In the genomic region with DNA sequence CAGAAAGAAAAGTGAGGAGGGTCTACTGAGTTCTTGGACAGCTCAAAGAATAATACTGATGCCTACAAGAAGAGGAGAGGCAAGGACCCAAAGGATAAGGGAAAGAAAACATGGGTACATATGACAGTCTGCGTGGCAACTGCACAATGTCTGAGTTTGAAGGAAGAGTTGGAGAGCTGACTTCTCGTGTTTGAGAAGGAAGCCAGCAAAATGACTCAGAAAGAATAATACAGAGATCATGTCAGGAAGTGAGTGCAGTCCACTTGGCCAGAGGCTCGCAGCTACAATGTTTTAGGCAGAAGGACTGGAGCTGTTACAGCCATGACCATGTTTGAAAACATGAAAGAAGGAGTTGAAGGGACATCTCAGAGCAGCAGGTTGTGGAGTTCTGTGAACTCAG, we compare ENCODE assay signal across 13 mouse cellular contexts. TPM values are rescaled to one million over a fixed set of nuclear protein-coding genes. Genes with fewer than 3 reads are reported as not detected.
DNase-seq lines count a peak whose midpoint lies in the region; ATAC-seq and TF ChIP-seq lines count a peak whose summit lies in the region.
"Had no signal": no experiment of that assay in that cellular context is flagged by ENCODE, and none has a peak within 500 bp of the region (broad histone marks: within the 10 kb centered on the region; RNA-seq: fewer than 3 reads in every experiment).

No protein-coding gene starts in this region.

- no peaks in the 10 kb centered on the region for H3K9me3 ChIP-seq in midbrain, embryonic 10.5 days (replicated peaks)
- no peaks in the 10 kb centered on the region for H3K9me3 ChIP-seq in midbrain, postnatal 0 days (ENCODE audit: low read length)
- H3K9me3 ChIP-seq in heart, postnatal 0 days (replicated peaks; ENCODE audit: control insufficient read depth, low read length), result no peaks in the 10 kb centered on the region
- no peaks in the 10 kb centered on the region for H3K9me3 ChIP-seq in stomach, embryonic 16.5 days (replicated peaks; ENCODE audit: control insufficient read depth, low read length)

- H3K9ac ChIP-seq in midbrain, postnatal 0 days (replicated peaks; ENCODE audit: low read length, poor library complexity, severe bottlenecking), result no peak overlapping the region
- H3K9ac ChIP-seq in heart, postnatal 0 days (replicated peaks; ENCODE audit: low read depth, low read length), result no peak overlapping the region
- no peak overlapping the region for H3K9ac ChIP-seq in stomach, embryonic 16.5 days (ENCODE audit: low read length)

- H3K27ac ChIP-seq in midbrain, embryonic 10.5 days (replicated peaks), result peak overlapping the region; percentile 70
- no peak overlapping the region for H3K27ac ChIP-seq in midbrain, postnatal 0 days (ENCODE audit: low read depth, low read length)
- peak overlapping the region; percentile 61 for H3K27ac ChIP-seq in heart, postnatal 0 days (ENCODE audit: low read depth)
- H3K27ac ChIP-seq in stomach, embryonic 16.5 days (ENCODE audit: low read length), result peak overlapping the region; percentile 62

- TF ChIP-seq CTCF in midbrain, postnatal 0 days (IDR thresholded peaks at IDR 0.05), result no peak
- no peak for TF ChIP-seq CTCF in heart, postnatal 0 days (IDR thresholded peaks at IDR 0.05; ENCODE audit: low read depth)

- 86% methylated on average over 3 of the region's 3 CpGs for WGBS in midbrain, embryonic 10.5 days
- WGBS in midbrain, postnatal 0 days, result 76% methylated on average over 3 of the region's 3 CpGs
- WGBS in heart, postnatal 0 days, result 49% methylated on average over 3 of the region's 3 CpGs
- 55% methylated on average over 3 of the region's 3 CpGs for WGBS in stomach, embryonic 16.5 days

- peak; percentile 41 to 56 for DNase-seq in heart, adult 9 months (ENCODE audit: low spot score in 2 of 2)
- DNase-seq in heart, postnatal 4 days, result no peak
- no peak for DNase-seq in midbrain, embryonic 10.5 days (ENCODE audit: low spot score)
- no peak for DNase-seq in midbrain, postnatal 0 days (ENCODE audit: low spot score)
- peak; percentile 52 for DNase-seq in heart, postnatal 0 days (ENCODE audit: low spot score)
- no peak for DNase-seq in cerebellum, adult 18-20 months
- DNase-seq in ovary, postnatal 14 days (ENCODE audit: low spot score), result no peak
- DNase-seq: adrenal gland, postnatal 36 days; cerebellum, adult 8-10 months; gastrocnemius, postnatal 14 days; kidney, postnatal 36 days; lung, adult 18-20 months had no signal

- no peak overlapping the region for H3K4me2 ChIP-seq in midbrain, postnatal 0 days (ENCODE audit: low read depth, low read length, poor library complexity, severe bottlenecking)
- no peak overlapping the region for H3K4me2 ChIP-seq in heart, postnatal 0 days (ENCODE audit: low read depth, low read length)
- no peak overlapping the region for H3K4me2 ChIP-seq in stomach, embryonic 16.5 days (ENCODE audit: low read depth, low read length)

- no peak for ATAC-seq in midbrain, postnatal 0 days (ENCODE audit: low FRiP score)
- ATAC-seq in heart, postnatal 0 days (ENCODE audit: insufficient read depth, low read depth), result no peak
- no peak for ATAC-seq in stomach, embryonic 16.5 days (ENCODE audit: insufficient read depth, low FRiP score)

- H3K4me1 ChIP-seq in midbrain, embryonic 10.5 days, result peaks cover 66% of the 10 kb centered on the region
- peaks cover 4% of the 10 kb centered on the region for H3K4me1 ChIP-seq in midbrain, postnatal 0 days (ENCODE audit: insufficient read depth, low read length)
- H3K4me1 ChIP-seq in heart, postnatal 0 days (ENCODE audit: control insufficient read depth, insufficient read depth), result peaks cover 37% of the 10 kb centered on the region
- peaks cover 49% of the 10 kb centered on the region for H3K4me1 ChIP-seq in stomach, embryonic 16.5 days (ENCODE audit: control insufficient read depth, insufficient read depth, low read length)

- no peak overlapping the region for H3K4me3 ChIP-seq in midbrain, embryonic 10.5 days
- H3K4me3 ChIP-seq in midbrain, postnatal 0 days (ENCODE audit: low read depth, low read length), result no peak overlapping the region
- no peak overlapping the region for H3K4me3 ChIP-seq in heart, postnatal 0 days (ENCODE audit: low read depth, low read length)
- H3K4me3 ChIP-seq in stomach, embryonic 16.5 days (replicated peaks; ENCODE audit: low read length), result no peak overlapping the region

- no peaks in the 10 kb centered on the region for H3K27me3 ChIP-seq in midbrain, embryonic 10.5 days (ENCODE audit: low read depth, poor library complexity, severe bottlenecking)
- no peaks in the 10 kb centered on the region for H3K27me3 ChIP-seq in midbrain, postnatal 0 days (ENCODE audit: insufficient read depth, low read length)
- no peaks in the 10 kb centered on the region for H3K27me3 ChIP-seq in heart, postnatal 0 days (ENCODE audit: control insufficient read depth, insufficient read depth, low read length)
- no peaks in the 10 kb centered on the region for H3K27me3 ChIP-seq in stomach, embryonic 16.5 days (ENCODE audit: control insufficient read depth, insufficient read depth, low read length)

- peaks cover 7% of the 10 kb centered on the region for H3K36me3 ChIP-seq in midbrain, embryonic 10.5 days
- peaks cover 5% of the 10 kb centered on the region; the same call in 1 of the 2 replicates for H3K36me3 ChIP-seq in midbrain, postnatal 0 days (ENCODE audit: insufficient read depth, low read length)
- peaks cover under 1% of the 10 kb centered on the region; the same call in 1 of the 2 replicates for H3K36me3 ChIP-seq in heart, postnatal 0 days (replicated peaks; ENCODE audit: control insufficient read depth, insufficient read depth, low read length)
- no peaks in the 10 kb centered on the region for H3K36me3 ChIP-seq in stomach, embryonic 16.5 days (ENCODE audit: control insufficient read depth, insufficient read depth, low read length)

- TF ChIP-seq EP300 in heart, postnatal 0 days (IDR thresholded peaks at IDR 0.05; ENCODE audit: low read depth), result no peak

RNA-seq across cellular contexts. Expression of a gene that starts 53.4 kb away (rescaled TPM):
- 1 to 10 TPM; 7.1 to 7.3 TPM for total RNA-seq in heart, postnatal 4 days (2021)
- 5.5 and 9.5 TPM in 2 replicates for polyA plus RNA-seq in midbrain, embryonic 10.5 days (2016; fragmentation: Nextera tagmentation; extraction: Ambion mirVana)
- 0.47 and 1.9 TPM in 2 replicates for total RNA-seq in midbrain, postnatal 0 days (2014; rRNA removed)
- polyA plus RNA-seq in midbrain, postnatal 0 days (2015; fragmentation: Nextera tagmentation; extraction: Ambion mirVana), result 4.2 and 6.1 TPM in 2 replicates
- 6.4 and 9.9 TPM in 2 replicates for total RNA-seq in heart, postnatal 0 days (2014; rRNA removed; ENCODE audit: low replicate concordance)
- 6.3 and 6.4 TPM in 2 replicates for polyA plus RNA-seq in heart, postnatal 0 days (2015; fragmentation: Nextera tagmentation; extraction: Ambion mirVana)
- polyA plus RNA-seq in stomach, embryonic 16.5 days (2015; fragmentation: Nextera tagmentation; extraction: Ambion mirVana), result 32.1 and 33.1 TPM in 2 replicates

Comparison
In these comparisons a context has a peak if more than half of its experiments do, and no peak if none do; other contexts are left out.
1. DNase-seq: peak in heart, adult 9 months (2 of 2) and heart, postnatal 0 days (single experiment); none in heart, postnatal 4 days (single experiment), midbrain, embryonic 10.5 days (single experiment), midbrain, postnatal 0 days (single experiment), cerebellum, adult 18-20 months (0 of 2) and ovary, postnatal 14 days (single experiment).